Mouse (Mus musculus): ENCODE results near the gene Fam83f. TPM values are rescaled to one million over a fixed set of nuclear protein-coding genes. Genes with fewer than 3 reads are reported as not detected.

Fam83f gene
- total RNA-seq (2021): 1 to 10 TPM; 1.2 to 1.7 TPM
- long read RNA-seq, experiment 1, partial matches to known transcripts: 0 of 1 reads
- long read RNA-seq, experiment 1, other reads (novel, unspliced or antisense): 1 of 1 reads
- long read RNA-seq, experiment 2, partial matches to known transcripts: 0 of 4 reads
- long read RNA-seq, experiment 2, other reads (novel, unspliced or antisense): 3 of 4 reads

DNA sequence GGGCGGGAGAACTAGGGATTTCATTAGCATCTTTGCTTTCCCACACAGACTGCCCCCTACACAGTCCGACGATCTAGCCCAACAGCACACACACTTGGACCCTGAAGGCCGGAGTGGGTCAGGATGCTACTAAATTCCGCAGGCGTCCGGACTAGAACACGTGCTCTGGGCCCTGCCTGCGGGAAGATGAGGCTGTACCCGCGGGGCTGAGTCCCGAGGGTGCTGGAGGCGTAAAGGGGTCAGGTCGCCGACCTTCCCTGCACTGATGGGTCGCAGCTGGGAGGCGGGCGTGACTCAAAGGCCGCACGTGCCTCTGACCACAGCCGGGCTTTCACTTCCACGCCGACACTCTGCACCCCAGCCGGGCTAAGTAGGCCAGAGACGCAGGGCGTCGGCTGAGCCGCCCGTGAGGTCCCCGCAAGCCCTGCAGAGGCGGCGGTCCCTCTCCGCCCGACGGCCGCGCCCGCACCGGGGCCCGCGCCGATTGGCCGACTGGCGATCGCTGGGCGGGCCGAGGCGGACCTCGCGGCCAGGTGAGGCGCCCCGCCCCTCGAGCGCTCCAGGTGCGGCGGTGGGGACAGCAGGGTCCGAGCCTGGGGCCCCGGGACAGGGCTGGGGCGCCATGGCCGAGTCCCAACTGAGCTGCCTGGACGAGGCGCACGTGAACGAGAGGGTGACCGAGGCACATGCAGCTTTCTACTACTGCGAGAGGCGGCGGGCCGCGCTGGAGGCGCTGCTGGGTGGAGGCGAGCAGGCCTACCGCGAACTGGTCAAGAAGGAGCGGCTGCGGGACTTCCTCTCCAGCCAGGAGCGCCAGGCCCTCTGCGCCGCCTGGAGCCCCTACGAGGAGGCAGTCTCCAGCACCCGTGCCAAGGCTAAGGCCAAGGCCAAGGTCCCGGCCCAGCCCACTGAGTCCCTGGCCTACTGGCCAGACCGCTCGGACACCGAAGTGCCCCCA, at the start of gene Fam83f:
TSS of gene Fam83f (plus strand) at position 553 of the 958 bp plus-strand sequence.
- DNase-seq (ENCODE audit: low spot score in 2 of 2): no peak

DNA sequence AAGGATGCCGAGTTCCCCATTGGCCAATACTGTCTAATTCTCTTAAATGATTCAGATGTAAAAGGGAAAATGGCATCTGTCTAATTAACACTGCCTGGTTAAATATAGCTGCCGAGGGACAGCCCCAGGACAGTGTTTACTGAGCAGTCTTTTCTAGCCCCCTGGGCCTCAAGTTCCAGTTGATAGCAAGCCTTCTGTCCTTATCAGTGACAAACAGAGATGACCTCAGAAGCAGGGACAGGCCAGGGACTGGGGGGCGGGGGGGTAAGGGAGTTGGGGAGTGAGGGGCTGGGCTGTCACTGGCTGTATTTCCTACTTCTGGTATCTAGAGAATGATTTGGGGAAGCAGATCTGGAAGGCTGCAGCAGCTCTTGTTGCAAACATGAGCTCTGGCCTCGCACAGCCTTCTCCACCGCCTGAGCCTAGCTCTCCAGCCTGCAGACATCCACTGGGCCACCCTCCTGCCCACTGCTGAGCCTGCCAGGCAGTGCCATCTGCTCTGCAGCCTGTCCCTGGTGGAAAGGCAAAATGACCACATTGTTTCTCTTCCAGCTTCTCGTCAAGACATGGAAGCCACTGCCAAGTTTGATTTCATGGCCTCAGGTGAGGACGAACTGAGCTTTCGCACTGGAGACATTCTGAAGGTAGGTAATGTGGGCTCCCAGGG, 48.3 kb upstream of the Fam83f start:
- no peak for DNase-seq (ENCODE audit: low spot score in 2 of 2)

DNA sequence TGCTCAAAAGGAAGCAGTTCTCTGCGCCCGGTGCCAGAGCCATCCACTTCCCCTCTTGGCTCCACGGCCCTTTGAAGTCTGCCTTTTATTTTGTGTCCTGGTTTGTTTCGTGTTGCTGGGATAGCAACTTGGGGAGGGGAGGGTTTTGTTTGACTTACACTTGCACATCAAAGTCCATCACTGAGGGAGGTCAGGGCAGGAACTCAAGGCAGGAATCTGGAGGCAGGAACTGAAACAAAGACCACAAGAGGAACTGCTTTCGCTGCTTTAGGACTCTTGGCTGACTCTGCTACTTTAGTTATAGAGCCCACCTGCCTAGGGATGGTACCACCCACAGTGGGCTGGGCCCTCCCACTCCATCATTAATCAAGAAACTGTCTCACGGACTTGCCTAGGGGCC, 45.2 kb upstream of the Fam83f start:
- no peak for DNase-seq (ENCODE audit: low spot score in 2 of 2)

DNA sequence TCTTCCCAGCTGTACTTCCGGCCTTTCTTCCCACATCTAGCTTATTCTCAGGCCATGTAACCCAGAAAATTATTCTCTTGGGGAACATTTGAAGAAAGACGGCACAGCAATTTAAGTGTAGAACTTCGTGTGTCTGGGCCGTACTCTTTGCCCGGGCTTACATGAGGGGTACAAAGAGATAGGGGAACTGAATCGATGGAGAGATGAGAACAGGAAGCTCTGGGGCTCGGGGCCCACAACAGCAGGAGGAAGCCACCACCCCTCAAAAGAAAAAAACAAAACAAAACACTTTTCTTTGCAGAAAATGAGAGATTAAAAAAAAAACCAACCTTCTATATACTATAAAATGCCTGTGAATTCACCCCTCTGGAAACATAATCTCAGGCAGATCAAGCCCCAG, 41.5 kb upstream of the Fam83f start:
- DNase-seq (ENCODE audit: low spot score in 2 of 2): no peak

DNA sequence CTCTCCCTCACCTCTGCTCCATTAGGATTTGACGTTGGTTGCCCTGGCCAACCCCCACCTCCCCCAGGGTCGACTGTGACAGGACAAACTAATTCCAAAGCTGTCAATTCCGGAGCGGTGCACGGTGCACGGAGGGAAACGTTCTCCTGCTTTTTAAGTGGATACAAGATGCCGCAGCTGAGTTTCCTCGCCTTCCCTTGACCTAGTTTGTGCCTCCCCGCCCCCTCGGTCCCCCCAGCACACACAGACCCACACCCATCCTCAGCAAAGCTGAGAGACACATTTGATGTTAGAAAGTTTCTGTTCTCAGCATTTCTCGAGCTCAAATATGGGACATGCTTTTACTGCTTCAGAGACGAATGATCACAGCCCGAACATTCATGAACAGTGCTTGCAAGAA, 40.9 kb upstream of the Fam83f start:
- no peak for DNase-seq (ENCODE audit: low spot score in 2 of 2)

DNA sequence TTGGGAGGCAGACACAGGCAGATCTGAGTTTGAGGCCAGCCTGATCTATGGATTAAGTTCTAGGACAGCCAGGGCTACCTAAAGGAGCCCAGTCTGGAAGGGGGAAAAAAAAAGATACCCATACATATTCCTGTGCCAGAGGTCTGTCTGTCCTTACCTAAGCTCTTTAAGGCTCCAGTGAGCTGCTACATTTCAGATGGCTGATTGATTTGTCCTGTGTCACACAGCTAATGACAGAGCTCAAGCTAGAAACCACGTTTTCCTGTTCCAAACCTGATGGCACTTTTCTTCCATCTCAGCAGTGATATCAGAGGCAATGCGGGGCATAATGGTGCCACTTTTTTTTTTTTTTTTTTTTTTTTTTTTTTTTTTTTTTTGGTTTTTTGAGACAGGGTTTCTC, 40.3 kb upstream of the Fam83f start:
- DNase-seq (ENCODE audit: low spot score in 2 of 2): no peak

DNA sequence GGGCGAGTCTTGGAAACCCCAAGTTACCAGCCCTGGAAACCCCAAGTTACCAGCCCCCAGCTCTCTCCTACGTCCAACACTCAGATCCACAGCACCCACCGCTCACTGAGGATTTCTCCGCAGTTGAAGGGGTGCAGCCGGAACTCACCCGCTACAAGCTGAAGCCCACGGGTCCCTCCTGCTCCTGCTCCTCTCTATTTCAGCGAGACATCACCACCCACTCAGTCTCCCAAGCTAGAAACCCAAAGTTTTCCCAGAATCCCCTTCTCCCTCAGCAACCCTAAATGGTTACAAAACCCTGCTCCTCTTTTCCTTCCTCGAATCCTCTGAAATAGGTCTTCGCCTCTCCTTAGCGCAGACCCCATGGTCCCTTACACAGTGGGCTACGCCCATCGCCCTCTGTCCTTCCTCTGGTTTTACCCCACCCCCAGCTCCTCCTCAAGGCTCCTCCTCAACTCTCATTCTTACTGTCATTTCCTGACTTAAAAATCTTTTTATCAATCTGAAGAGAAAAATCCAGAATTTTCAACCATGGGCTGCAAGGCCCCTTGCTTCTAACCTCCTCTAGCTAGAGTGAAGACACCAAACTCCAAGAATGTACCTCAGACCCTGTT, 39.3 kb upstream of the Fam83f start:
- no peak for DNase-seq (ENCODE audit: low spot score in 2 of 2)

DNA sequence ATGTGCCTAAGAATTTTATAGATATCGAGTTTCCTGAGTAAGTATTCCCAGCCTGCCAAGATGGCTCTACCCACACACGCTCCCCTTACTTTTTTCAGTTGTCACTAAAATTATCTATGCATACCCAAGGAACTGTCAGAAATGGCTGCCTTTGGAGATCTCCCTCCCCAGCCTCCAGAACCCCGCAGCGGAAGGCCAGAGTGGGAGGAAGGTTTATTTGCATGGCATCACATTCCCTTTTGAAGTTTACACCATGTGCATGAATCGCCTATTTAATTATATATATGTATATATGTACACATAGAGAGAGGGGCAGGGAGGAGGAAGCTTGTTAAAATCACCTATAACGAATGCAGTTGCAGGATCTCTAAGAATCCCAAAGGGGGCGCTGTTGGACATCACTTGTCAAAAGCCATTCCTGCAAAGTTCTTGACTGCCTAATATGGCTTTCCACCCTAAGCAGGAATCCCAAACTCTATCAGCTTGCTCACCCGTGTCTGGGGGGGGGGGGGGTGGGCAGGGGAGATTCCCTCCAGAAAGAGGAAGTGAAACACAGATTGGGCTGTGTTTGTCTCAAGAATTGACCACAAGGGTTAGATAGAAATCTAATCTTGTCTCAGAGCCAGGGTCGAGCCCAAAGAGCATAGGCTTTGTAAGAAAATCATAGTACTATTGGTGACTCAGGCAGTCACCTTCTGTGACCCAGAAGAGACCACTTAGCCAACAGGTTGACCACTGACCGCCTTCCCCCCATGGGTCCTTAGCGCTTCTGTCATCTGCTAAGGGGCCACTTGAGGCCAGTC, 37.1 kb upstream of the Fam83f start:
- DNase-seq (ENCODE audit: low spot score in 2 of 2): no peak

DNA sequence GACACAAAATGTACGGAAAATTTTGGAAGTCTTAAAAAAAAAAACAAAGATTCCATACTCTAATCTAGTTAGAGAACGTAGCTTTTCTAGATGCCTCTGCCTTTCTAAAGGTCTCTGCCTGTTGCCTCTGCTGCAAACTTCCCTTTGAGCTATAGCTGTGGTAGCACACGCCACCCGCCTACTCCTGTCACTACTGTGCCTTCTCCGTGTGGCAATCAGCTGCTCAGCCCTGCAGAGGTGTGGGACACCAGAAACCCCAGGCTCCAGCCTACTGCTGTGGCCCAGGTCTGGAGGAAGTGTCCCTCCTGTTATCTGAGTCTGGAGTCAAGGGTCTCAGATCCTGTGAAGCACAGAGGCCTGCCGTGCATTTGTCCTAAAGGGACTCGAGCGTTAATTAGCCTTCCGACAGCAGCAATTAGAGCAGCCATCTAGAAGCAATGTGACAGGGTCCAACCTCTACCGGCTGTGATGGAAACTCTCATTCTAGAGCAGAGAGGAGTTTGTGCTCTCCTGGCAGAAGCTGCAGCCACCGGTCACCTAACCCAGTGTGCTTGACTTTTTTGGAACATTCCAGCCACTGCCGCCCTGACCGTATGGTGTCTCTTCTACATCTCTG, 34.8 kb upstream of the Fam83f start:
- DNase-seq (ENCODE audit: low spot score in 2 of 2): no peak

DNA sequence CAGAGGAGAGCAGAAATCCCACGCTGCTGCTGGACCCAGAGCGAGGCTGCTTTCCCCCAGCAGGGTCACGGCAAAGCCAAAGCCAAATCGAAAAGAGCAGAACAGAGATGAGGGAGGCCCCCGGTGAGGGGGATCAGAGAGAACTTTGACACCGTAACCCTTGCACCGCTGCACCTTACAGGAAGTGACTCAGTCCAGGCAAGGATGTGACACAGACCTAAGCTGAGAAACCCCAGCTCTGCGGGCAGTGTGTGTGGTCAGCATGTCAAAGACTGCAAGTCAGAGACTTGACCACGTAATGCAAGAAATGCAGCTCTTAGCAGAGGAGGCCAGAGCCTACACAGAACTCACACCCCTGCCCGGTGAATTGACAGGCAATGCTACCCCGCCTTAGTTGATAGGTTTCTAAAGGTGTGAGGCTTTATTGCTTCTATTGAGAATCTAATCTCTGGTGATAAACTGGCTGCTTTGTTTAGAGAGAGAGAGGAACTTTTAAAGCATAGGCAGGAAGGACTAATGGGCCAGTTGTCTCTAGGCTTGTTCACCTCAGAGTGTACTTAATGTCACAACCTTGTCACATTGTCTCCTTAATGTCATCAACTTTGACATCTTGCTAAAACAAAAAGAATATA, 32.5 kb upstream of the Fam83f start:
- DNase-seq (ENCODE audit: low spot score in 2 of 2): no peak

DNA sequence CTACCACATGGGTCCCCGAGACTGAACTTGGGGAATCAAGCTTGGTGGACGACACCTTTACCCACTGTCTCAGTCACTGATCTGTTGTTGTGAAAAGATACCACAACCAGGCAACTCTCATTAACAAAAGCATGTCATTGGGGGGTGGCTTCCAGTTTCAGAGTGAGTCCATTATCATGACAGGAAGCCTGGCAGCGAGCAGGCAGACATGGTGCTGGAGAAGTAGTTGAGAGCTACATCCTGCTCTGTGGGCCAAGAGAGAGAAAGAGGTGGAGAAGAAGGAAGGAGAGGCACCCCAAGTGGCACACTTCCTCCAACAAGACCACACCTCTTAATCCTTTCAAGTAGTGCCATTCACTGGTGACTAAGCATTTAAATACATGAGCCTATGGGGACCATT, 31.8 kb upstream of the Fam83f start:
- DNase-seq (ENCODE audit: low spot score in 2 of 2): no peak

DNA sequence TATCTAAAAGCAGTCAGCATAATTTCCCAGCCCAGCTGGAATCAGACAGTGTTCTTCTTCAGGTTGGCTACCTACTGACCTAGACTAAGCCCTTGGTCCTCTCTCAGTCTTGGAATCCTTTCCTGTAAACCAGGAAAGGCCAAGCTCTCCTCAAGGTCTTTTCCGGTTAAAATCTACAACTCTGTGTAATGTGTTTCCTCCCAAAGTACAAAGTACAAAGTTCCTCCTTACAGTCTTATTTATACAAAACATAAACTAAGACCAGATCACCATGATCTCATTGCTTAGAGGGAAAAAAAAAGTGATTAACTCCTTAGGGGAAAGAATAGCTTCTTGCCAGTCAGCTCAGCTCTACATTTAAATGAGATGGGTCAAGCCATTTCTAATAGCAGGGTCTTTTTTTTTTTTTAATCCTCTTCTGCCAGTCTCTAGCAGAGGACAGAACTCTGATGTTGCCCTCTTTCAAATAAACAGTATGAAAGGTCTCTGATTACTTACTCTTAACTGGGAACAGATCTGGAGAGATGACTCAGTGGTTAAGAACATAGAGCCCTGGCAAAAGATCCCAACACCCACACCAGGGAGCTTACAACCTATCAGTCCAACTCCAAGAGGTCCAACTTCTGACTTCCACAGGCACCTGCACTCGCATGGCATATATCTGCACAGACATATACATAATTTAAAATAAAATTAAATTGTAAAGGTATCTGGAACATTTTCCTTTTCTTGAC, 29.8 kb upstream of the Fam83f start:
- DNase-seq (ENCODE audit: low spot score in 2 of 2): no peak

DNA sequence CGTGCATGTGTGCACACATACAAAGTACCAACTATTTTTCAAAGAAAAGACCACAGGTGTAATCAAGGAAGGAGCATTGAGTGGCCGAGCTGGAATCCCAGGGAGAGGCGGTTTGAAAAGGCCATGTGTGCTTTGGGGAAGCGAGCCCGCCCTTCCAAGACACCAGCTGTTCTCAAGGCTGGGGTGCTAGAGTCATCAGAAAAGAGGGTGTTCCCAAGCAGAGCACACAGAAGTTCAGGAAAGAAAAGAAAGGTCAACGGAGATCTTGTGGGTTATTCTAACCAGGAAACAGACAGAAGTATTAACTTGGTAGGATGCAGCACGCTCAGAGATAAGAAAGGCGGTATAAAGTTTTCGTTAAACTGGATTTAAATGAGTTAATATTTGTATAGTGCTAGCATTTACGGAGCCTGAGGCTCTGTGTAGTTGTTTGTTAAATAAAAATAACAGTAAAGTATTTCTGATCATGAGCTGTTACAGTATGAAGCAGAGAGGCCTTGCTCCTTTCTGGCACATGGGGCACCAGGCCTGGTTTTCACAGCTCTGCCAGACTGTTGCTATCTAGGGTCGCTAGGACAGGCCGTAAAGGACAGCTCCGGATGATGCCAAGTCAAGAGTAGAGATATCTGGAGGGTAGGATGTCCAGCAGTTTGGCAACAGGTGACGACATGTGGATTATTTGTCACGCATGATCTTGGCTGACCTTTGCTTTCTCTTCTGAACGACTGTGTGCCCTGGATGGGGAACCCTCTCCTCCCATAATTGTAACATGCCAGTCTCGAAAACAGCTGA, 26.4 kb upstream of the Fam83f start:
- DNase-seq (ENCODE audit: low spot score in 2 of 2): no peak

DNA sequence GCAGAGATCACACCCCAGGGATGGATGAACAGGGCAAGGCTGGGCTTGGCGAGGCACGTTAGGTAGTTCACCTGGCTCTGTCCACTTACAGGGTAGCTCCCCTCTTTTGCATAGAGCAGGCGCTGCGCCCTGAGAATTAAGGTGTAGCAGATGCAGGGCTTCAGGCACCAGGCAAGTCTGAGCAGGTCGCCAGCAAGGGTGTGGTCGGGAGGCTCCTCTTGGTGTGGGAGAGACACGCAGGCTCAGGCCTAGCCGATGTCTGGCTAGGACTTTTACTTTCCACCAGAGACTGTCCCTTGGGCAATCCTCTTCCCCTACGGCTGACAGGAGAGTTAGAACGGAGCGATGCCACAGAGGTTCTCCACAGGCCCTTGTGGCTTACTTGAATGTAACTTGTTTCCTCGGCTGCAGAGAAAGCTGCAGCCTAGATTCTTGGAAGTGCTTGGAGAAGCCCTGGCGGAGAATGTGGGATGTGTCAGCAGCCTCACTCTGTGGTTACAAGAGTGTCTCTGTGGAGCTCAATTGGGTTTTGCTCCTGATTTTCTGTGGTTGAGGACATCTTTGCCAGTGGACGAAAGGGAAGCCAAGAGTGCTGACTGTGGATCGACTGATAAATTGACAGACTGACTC, 22.6 kb upstream of the Fam83f start:
- DNase-seq (ENCODE audit: low spot score in 2 of 2): no peak

DNA sequence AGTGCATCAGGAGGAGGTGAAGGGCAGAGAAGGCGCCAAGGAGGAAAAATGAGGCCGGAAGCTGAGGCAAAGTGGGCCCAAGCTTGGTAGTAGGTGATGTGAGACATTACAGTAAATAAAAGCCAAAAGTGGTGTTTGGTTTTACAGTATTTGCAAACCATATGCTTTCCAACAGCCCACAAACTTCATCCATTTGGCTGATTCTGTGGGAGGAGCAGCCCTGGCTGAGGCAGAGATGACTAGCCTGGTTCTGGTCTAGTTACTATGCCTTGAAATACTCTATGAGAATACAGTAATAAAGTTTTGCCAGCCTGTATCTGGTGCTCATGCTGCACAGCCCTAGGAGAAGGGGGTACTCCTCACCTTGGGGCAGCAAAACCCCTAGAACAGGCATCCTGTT, 21.2 kb upstream of the Fam83f start:
- no peak for DNase-seq (ENCODE audit: low spot score in 2 of 2)

DNA sequence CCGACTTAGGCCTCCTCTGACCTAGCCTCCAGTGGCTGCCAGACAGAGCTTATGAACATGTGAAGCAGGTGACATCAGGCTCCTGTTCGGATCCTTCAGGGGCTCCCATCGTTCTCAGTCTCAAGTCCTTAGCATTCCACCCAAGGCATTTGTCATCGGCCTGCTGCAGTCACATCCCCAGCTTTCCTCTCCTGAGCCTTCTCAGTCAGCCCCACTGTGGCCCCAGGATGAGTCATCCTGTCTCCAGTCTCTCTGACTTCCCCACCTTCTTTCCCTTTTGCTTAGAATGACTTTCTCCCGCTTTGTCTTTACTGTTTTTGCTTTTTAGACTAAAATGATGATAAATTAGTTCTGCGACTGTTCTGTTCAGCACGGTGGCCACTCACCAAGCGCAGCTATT, 17.8 kb upstream of the Fam83f start:
- DNase-seq (ENCODE audit: low spot score in 2 of 2): no peak

DNA sequence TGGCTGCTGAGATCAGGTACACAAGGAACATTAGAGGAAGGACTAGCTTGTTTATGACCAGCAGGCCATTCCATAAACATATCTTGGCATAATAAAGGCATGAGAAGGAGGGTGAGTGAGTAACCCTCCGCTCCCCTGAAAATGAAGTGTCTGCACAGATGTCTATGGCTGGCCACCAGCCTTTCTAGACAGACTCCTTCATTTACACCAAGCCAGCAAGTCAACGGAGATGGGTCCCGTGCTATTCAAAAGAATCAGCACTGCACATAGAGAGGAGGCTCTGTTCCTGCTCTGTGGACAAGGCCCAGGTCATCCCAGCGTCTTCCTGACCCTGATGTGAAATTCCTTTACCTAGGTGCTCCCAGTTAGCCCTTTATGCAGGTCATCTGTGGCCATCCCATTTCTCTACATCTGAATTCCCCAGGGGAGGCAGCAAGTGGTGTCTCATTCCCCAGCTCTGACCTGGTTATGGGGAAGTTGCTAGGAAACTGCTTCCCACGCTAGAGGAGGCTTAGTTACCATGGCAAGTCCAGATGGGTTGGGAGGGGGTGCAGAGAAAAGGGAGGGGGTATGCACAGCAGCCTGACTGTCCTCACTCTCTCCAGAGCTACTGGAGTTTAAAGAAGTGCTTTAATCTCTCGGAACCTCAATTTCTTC, 12.7 kb upstream of the Fam83f start:
- no peak for DNase-seq (ENCODE audit: low spot score in 2 of 2)
